8 mouse cellular contexts compared by ENCODE assay signal in genomic region chr5:3927801-3928689, GRCm38 (mm10). TPM values are rescaled to one million over a fixed set of nuclear protein-coding genes. Genes with fewer than 3 reads are reported as not detected.
DNase-seq lines count a peak whose midpoint lies in the region; ATAC-seq and TF ChIP-seq lines count a peak whose summit lies in the region.

TSS of gene Akap9 (plus strand) at chr5:3928054.

- no peaks in the 10 kb centered on the region for H3K36me3 ChIP-seq in embryonic facial prominence, embryonic 11.5 days (replicated peaks; ENCODE audit: control insufficient read depth, insufficient read depth, low read depth, low read length)
- no peaks in the 10 kb centered on the region for H3K36me3 ChIP-seq in kidney, adult 2 months (ENCODE audit: control insufficient read depth, insufficient read depth, low read length)
- H3K36me3 ChIP-seq in limb, embryonic 13.5 days = no peaks in the 10 kb centered on the region
- no peaks in the 10 kb centered on the region for H3K36me3 ChIP-seq in midbrain, embryonic 15.5 days (replicated peaks)
- H3K36me3 ChIP-seq in spleen, adult 2 months (ENCODE audit: control insufficient read depth, insufficient read depth, low read length) = no peaks in the 10 kb centered on the region

- H3K27ac ChIP-seq in embryonic facial prominence, embryonic 11.5 days (replicated peaks; ENCODE audit: low read depth, low read length) = peak within 1 kb of the TSS; percentile 77
- peak within 1 kb of the TSS; percentile 93 for H3K27ac ChIP-seq in kidney, adult 2 months (ENCODE audit: insufficient read depth, low read depth, low read length)
- peak within 1 kb of the TSS; percentile 93 for H3K27ac ChIP-seq in limb, embryonic 13.5 days
- peak within 1 kb of the TSS; percentile 99 for H3K27ac ChIP-seq in midbrain, embryonic 15.5 days
- peak within 1 kb of the TSS; percentile 73 for H3K27ac ChIP-seq in spleen, adult 2 months (ENCODE audit: insufficient read depth, low read length)

- no peak for TF ChIP-seq POLR2A in kidney, adult 2 months (IDR thresholded peaks at IDR 0.05; ENCODE audit: low read depth, low read length)
- peak; percentile 15; the same call in 1 of the 2 replicates for TF ChIP-seq POLR2A in spleen, adult 2 months (IDR thresholded peaks at IDR 0.05; ENCODE audit: low read depth, low read length)

- H3K4me1 ChIP-seq in embryonic facial prominence, embryonic 11.5 days (ENCODE audit: control insufficient read depth, insufficient read depth, low read length) = peaks cover 4% of the 10 kb centered on the region; the same call in 1 of the 2 replicates
- H3K4me1 ChIP-seq in kidney, adult 2 months (ENCODE audit: control insufficient read depth, insufficient read depth, low read length) = peaks cover 4% of the 10 kb centered on the region
- peaks cover 17% of the 10 kb centered on the region for H3K4me1 ChIP-seq in limb, embryonic 13.5 days
- peaks cover 40% of the 10 kb centered on the region for H3K4me1 ChIP-seq in midbrain, embryonic 15.5 days
- H3K4me1 ChIP-seq in spleen, adult 2 months (ENCODE audit: control insufficient read depth, insufficient read depth, insufficient read length) = no peaks in the 10 kb centered on the region

- peak within 1 kb of the TSS; percentile 96 for H3K9ac ChIP-seq in embryonic facial prominence, embryonic 11.5 days (replicated peaks; ENCODE audit: low read length)
- peak within 1 kb of the TSS; percentile 97 for H3K9ac ChIP-seq in limb, embryonic 13.5 days
- peak within 1 kb of the TSS; percentile 100 for H3K9ac ChIP-seq in midbrain, embryonic 15.5 days

- WGBS in embryonic facial prominence, embryonic 11.5 days = 0% methylated on average over 50 of the region's 82 CpGs
- WGBS in kidney, adult 2 months = 1% methylated on average over 82 of the region's 82 CpGs
- 0% methylated on average over 56 of the region's 82 CpGs for WGBS in limb, embryonic 13.5 days
- WGBS in midbrain, embryonic 15.5 days = under 1% methylated on average over 79 of the region's 82 CpGs
- under 1% methylated on average over 56 of the region's 82 CpGs for WGBS in spleen, adult 2 months

- DNase-seq in 3134 (ENCODE audit: extremely low read depth, insufficient read length, low spot score) = peak; percentile 73
- DNase-seq in adrenal gland, postnatal 25 days = peak; percentile 82
- peak; percentile 65 for DNase-seq in embryonic facial prominence, embryonic 11.5 days (ENCODE audit: low spot score)
- DNase-seq in heart, adult 18-20 months = peak; percentile 74 to 82
- peak; percentile 80 for DNase-seq in kidney, adult 2 months
- DNase-seq in spleen, adult 2 months (ENCODE audit: low read depth in 1 of 2, low spot score in 2 of 2) = peak in 1 of 2 experiments; percentile 57

- peak within 1 kb of the TSS; percentile 76 for H3K4me2 ChIP-seq in embryonic facial prominence, embryonic 11.5 days (ENCODE audit: low read depth, low read length)
- H3K4me2 ChIP-seq in limb, embryonic 13.5 days (replicated peaks) = peak within 1 kb of the TSS; percentile 74
- peak within 1 kb of the TSS; percentile 78 for H3K4me2 ChIP-seq in midbrain, embryonic 15.5 days

- TF ChIP-seq CTCF in kidney, adult 2 months (conservative IDR thresholded peaks at IDR 0.05; ENCODE audit: insufficient read depth, insufficient read length, low read depth, low read length) = no peak
- TF ChIP-seq CTCF in spleen, adult 2 months (IDR thresholded peaks at IDR 0.05; ENCODE audit: extremely low read depth, insufficient read depth, insufficient read length, insufficient replicate concordance) = no peak

- peak; percentile 85 for ATAC-seq in embryonic facial prominence, embryonic 11.5 days (replicated peaks; ENCODE audit: insufficient number of reproducible peaks, low FRiP score, low TSS enrichment, low read depth)
- ATAC-seq in limb, embryonic 13.5 days (ENCODE audit: low FRiP score, low read depth) = peak; percentile 88
- ATAC-seq in midbrain, embryonic 15.5 days (replicated peaks) = peak; percentile 87

- H3K4me3 ChIP-seq in embryonic facial prominence, embryonic 11.5 days (ENCODE audit: low read depth, low read length) = peak within 1 kb of the TSS; percentile 92
- peak within 1 kb of the TSS; percentile 97 for H3K4me3 ChIP-seq in kidney, adult 2 months (ENCODE audit: insufficient read depth, low read depth, low read length)
- H3K4me3 ChIP-seq in limb, embryonic 13.5 days = peak within 1 kb of the TSS; percentile 86
- peak within 1 kb of the TSS; percentile 97 for H3K4me3 ChIP-seq in midbrain, embryonic 15.5 days
- H3K4me3 ChIP-seq in spleen, adult 2 months (ENCODE audit: extremely low read depth, insufficient read depth, insufficient read length) = peak within 1 kb of the TSS; percentile 97

- no peaks in the 10 kb centered on the region for H3K9me3 ChIP-seq in embryonic facial prominence, embryonic 11.5 days (replicated peaks; ENCODE audit: control insufficient read depth, low read length)
- H3K9me3 ChIP-seq in limb, embryonic 13.5 days = no peaks in the 10 kb centered on the region
- H3K9me3 ChIP-seq in midbrain, embryonic 15.5 days = no peaks in the 10 kb centered on the region

- no peaks in the 10 kb centered on the region for H3K27me3 ChIP-seq in embryonic facial prominence, embryonic 11.5 days (ENCODE audit: control insufficient read depth, insufficient read depth, low read length)
- no peaks in the 10 kb centered on the region for H3K27me3 ChIP-seq in kidney, adult 2 months (replicated peaks; ENCODE audit: control insufficient read depth, insufficient read depth, low read length)
- no peaks in the 10 kb centered on the region for H3K27me3 ChIP-seq in limb, embryonic 13.5 days
- H3K27me3 ChIP-seq in midbrain, embryonic 15.5 days (replicated peaks) = no peaks in the 10 kb centered on the region
- H3K27me3 ChIP-seq in spleen, adult 2 months (ENCODE audit: control insufficient read depth, insufficient read depth, low read length) = no peaks in the 10 kb centered on the region

RNA-seq across cellular contexts. Expression of gene Akap9, which starts in this region (rescaled TPM):
- 86.3 and 113 TPM in 2 replicates for total RNA-seq in adrenal gland, postnatal 25 days (2021)
- polyA plus RNA-seq in embryonic facial prominence, embryonic 11.5 days (2014; fragmentation: Nextera tagmentation; extraction: Ambion mirVana) = 97.9 and 113 TPM in 2 replicates
- 10 to 100 TPM; 43.3 to 47.3 TPM for total RNA-seq in heart, adult 18-20 months (2021)
- polyA plus RNA-seq in kidney, adult 2 months (2012; rRNA removed) = 5.7 and 6.3 TPM in 2 replicates
- 182 and 184 TPM in 2 replicates for polyA plus RNA-seq in limb, embryonic 13.5 days (2015; fragmentation: Nextera tagmentation; extraction: Ambion mirVana)
- polyA plus RNA-seq in midbrain, embryonic 15.5 days (2015; fragmentation: Nextera tagmentation; extraction: Ambion mirVana) = 406 and 434 TPM in 2 replicates
- polyA plus RNA-seq in spleen, adult 2 months (2012; rRNA removed) = 3.9 and 6.4 TPM in 2 replicates

Comparison
In these comparisons a context has a peak if more than half of its experiments do, and no peak if none do; other contexts are left out.
1. RNA of gene Akap9 (polyA plus RNA-seq): 406 to 434 TPM in midbrain, embryonic 15.5 days, 182 to 184 TPM in limb, embryonic 13.5 days and 97.9 to 113 TPM in embryonic facial prominence, embryonic 11.5 days; 5.7 to 6.3 TPM in kidney, adult 2 months and 3.9 to 6.4 TPM in spleen, adult 2 months; every median in the first group is over 10 times any median in the second.
2. Peak in every context shown above with its lines, with median percentiles within 50 percentile points of each other: ATAC-seq, H3K27ac ChIP-seq, H3K4me2 ChIP-seq, H3K4me3 ChIP-seq and H3K9ac ChIP-seq.